Mouse (Mus musculus): ENCODE measurements around the gene Mapk9.

- TF ChIP-seq CTCF (IDR thresholded peaks at IDR 0.05; ENCODE audit: control insufficient read depth, insufficient read depth, insufficient read length) (no peak), MAX (IDR thresholded peaks at IDR 0.05) (no peak), MYOD1 (IDR thresholded peaks at IDR 0.05; ENCODE audit: control insufficient read depth, insufficient read length, low read depth) (no peak), USF1 (IDR thresholded peaks at IDR 0.05; ENCODE audit: low read depth) (no peak), CEBPB (IDR thresholded peaks at IDR 0.05; ENCODE audit: low read depth) (no peak)
Observed at GRCm38 (mm10) chr11:49845958-49846357, 593 bp upstream of the Mapk9 start.

Data from C2C12 (cell line).